Mouse (Mus musculus) heart, embryonic 12.5 days (tissue): ENCODE results near the gene Mpp3. TPM values are rescaled to one million over a fixed set of nuclear protein-coding genes. Genes with fewer than 3 reads are reported as not detected.
A peak's percentile ranks its signal among the peaks of the same experiment; 100 is the strongest.

ENCODE experiments used
- ATAC-seq: fragments of 200-750 bp; cut with Nextera tagmentation; 2 replicates; pipeline ENCODE4 v1.8.0; 2017; ENCODE audit warnings: moderate TSS enrichment, moderate library complexity; ENCODE audit not compliant: insufficient number of reproducible peaks, low FRiP score
- H3K27ac ChIP-seq: fragments of 300-500 bp; sonication (generic); 2 replicates; pipeline ENCODE4 v1.5.1; 2016; ENCODE audit warnings: mild to moderate bottlenecking, moderate library complexity; ENCODE audit not compliant: poor library complexity, severe bottlenecking
- H3K27me3 ChIP-seq: fragments of 300-500 bp; sonication (generic); replicated peaks from 2 replicates; pipeline ENCODE4 v1.6.1; 2016; ENCODE audit warnings: mild to moderate bottlenecking, moderate library complexity
- H3K36me3 ChIP-seq: fragments of 300-500 bp; sonication (generic); 2 replicates; pipeline ENCODE4 v1.6.1; 2016; ENCODE audit warnings: mild to moderate bottlenecking, moderate library complexity
- H3K4me1 ChIP-seq: fragments of 300-500 bp; sonication (generic); replicated peaks from 2 replicates; pipeline ENCODE4 v1.6.1; 2016; ENCODE audit warnings: mild to moderate bottlenecking
- H3K4me2 ChIP-seq: fragments of 300-500 bp; sonication (generic); 2 replicates; pipeline ENCODE4 v1.6.1; 2016; ENCODE audit warnings: mild to moderate bottlenecking, moderate library complexity
- H3K4me3 ChIP-seq: fragments of 300-500 bp; sonication (generic); 2 replicates; pipeline ENCODE4 v1.5.1; 2016; ENCODE audit warnings: mild to moderate bottlenecking
- H3K9ac ChIP-seq: fragments of 300-500 bp; sonication (generic); 2 replicates; pipeline ENCODE4 v1.6.1; 2016; ENCODE audit warnings: mild to moderate bottlenecking, moderate library complexity
- H3K9me3 ChIP-seq: fragments of 300-500 bp; sonication (generic); replicated peaks from 2 replicates; pipeline ENCODE4 v1.6.1; 2016; ENCODE audit warnings: mild to moderate bottlenecking, moderate library complexity
- WGBS: fragments of 180-500 bp; shearing (Covaris S2); methylation state at CpG from one replicate; pipeline ENCODE4 v1.1.7; 2016; 5-methylcytosine and 5-hydroxymethylcytosine counted together
- polyA plus RNA-seq: library from polyadenylated mRNA; unstranded; fragments of >200 nt; fragmentation: Nextera tagmentation; extraction: Ambion mirVana; gene quantifications from 2 replicates; pipeline ENCODE4 v1.2.1, GENCODE M21; 2016

The Mpp3 gene
- polyA plus RNA-seq, 1 experiment from 2014 or later, result 4.1 TPM

DNA sequence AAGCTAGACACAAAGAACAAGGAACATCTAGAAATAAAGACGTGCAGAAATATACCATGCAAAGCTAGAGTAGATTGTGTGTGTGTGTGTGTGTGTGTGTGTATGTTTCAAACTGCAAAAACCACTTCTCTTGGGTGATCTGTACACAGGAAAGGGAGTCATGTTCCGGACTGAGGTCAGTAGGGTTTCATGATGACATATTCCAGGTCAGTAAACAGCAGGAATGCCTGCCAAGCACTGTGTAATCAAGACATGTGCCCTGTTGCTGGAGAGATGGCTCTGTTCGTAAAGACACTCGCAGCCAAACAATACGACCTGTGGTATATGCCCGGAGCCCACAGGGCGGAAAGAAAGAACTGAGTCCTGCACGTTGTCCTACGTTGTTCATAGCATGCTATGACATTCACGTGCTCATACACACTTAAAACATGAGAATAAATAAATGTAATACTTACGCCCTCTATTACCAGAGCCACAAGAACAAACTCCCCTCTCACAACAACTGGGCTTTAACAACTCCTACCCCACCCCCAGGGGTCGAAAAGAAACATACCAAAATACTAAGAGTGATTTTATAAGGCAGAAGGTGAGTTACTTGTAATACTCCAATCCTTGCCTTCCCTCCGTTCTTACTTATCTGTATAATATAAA lies 11.4 kb upstream of the Mpp3 start:
- WGBS, result 71% methylated on average over 13 of the region's 13 CpGs
- Histone ChIP-seq H3K27me3 (no peaks in the 10 kb centered on the region), H3K4me2 (no peak overlapping the region), H3K27ac (no peak overlapping the region), H3K36me3 (no peaks in the 10 kb centered on the region), H3K9me3 (no peaks in the 10 kb centered on the region), H3K9ac (no peak overlapping the region), H3K4me1 (no peaks in the 10 kb centered on the region), H3K4me3 (no peak overlapping the region)
- no peak for ATAC-seq

DNA sequence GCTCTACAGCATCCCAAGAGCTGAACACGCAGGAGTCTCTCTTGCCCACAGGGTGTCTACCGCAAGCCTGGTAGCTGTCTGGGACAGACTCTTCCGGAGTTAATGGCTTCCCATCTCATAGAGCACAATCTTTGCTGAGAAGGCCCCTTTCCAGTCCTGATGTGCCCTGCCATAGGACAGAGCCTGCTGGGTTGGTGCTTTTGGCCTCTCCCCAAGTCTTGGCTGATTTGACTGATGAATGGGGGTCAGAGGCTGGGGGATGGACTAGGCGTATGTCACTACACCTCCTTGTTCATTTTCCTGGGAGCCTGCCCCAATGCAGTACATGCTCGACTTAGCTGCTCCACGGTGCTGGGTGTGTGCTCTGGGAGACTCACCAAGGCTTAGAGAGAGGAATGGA lies 9.5 kb upstream of the Mpp3 start:
- no peaks in the 10 kb centered on the region for H3K4me1 ChIP-seq
- no peak overlapping the region for H3K4me2 ChIP-seq
- no peaks in the 10 kb centered on the region for H3K9me3 ChIP-seq
- no peak overlapping the region for H3K9ac ChIP-seq
- 71% methylated on average over 6 of the region's 6 CpGs for WGBS
- H3K27ac ChIP-seq, result no peak overlapping the region
- 0 out of 2 replicates have a peak, but pooled peaks cover 3% of the 10 kb centered on the region for H3K27me3 ChIP-seq
- ATAC-seq, result no peak
- no peaks in the 10 kb centered on the region for H3K36me3 ChIP-seq
- no peak overlapping the region for H3K4me3 ChIP-seq

DNA sequence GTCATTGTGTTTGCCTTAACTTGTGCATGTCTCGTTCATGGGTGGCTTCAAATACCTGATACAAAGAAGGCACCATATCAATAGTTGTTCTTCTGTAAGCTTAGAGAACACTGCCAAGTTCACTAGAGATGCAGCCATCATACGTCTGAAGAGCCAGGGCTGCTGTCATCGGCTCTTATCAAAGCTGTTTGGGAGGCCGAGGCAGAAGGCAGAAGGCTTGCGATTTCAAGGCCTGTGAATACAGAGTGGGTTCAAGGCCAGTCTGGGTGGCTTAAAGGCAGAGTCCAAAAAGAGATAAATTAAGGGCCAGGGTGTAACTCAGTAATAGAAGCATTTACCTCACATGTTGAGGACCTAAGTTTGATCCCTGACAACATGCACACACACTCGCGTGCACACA lies 8.1 kb upstream of the Mpp3 start:
- no peak overlapping the region for H3K9ac ChIP-seq
- 0 out of 2 replicates have a peak, but pooled peaks cover 3% of the 10 kb centered on the region for H3K27me3 ChIP-seq
- no peaks in the 10 kb centered on the region for H3K4me1 ChIP-seq
- no peaks in the 10 kb centered on the region for H3K36me3 ChIP-seq
- no peak overlapping the region for H3K27ac ChIP-seq
- H3K4me3 ChIP-seq, result no peak overlapping the region
- ATAC-seq, result no peak
- WGBS, result 54% methylated on average over 7 of the region's 7 CpGs
- H3K4me2 ChIP-seq, result no peak overlapping the region
- no peaks in the 10 kb centered on the region for H3K9me3 ChIP-seq

DNA sequence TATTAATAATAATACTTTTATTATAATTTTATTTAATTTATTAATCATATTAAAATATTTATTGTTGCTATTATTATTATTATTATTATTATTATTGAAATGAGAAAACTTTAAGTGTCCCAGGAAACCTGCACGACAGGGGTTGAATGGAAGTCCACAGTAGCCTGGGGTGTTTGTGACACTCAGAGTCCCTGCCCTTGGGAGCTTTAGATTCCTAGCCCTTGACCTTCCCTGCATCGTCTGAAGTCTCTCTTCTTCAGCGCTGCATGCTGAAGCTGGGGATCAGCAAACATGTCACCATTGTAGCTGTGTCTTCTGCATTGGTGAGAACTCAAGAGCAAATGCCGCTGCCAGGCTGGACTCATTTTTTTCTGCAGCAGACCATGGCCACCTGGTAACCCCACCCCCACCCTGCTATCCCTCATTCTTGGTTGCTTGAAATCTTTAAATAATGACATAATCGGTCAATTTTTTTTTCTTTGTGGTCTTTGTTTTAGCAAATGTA lies 7.2 kb upstream of the Mpp3 start:
- Histone ChIP-seq H3K4me3 (no peak overlapping the region), H3K27ac (no peak overlapping the region), H3K4me2 (no peak overlapping the region), H3K9ac (no peak overlapping the region), H3K9me3 (no peaks in the 10 kb centered on the region), H3K27me3 (0 out of 2 replicates have a peak, but pooled peaks cover 3% of the 10 kb centered on the region), H3K36me3 (no peaks in the 10 kb centered on the region), H3K4me1 (no peaks in the 10 kb centered on the region)
- no peak for ATAC-seq
- 67% methylated on average over 5 of the region's 5 CpGs for WGBS

DNA sequence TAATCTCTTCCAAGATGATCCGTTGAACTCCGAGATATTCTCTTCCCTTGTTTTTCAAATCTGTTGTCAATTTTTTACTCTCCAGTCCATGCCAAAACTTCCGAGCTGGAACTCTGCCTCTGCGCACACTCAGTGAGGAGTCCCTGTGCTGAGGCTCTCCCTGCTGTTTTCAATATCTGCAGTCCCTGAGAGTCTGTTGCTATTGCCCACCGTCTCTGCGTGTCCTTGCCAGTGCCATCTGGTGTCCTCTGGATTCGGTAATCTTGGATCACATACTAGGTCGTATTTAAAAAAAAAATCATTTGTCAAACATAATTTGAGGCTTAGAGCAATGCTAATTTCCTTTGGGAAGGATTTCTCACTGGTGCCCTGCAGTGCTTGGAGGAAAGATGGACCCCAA lies 6.6 kb upstream of the Mpp3 start:
- 78% methylated on average over 8 of the region's 8 CpGs for WGBS
- Histone ChIP-seq H3K27ac (no peak overlapping the region), H3K27me3 (peaks cover 9% of the 10 kb centered on the region; the same call in 1 of the 2 replicates), H3K36me3 (no peaks in the 10 kb centered on the region), H3K4me1 (0 out of 2 replicates have a peak, but pooled peaks cover 5% of the 10 kb centered on the region), H3K9me3 (no peaks in the 10 kb centered on the region), H3K4me2 (no peak overlapping the region), H3K4me3 (no peak overlapping the region), H3K9ac (no peak overlapping the region)
- no peak for ATAC-seq

DNA sequence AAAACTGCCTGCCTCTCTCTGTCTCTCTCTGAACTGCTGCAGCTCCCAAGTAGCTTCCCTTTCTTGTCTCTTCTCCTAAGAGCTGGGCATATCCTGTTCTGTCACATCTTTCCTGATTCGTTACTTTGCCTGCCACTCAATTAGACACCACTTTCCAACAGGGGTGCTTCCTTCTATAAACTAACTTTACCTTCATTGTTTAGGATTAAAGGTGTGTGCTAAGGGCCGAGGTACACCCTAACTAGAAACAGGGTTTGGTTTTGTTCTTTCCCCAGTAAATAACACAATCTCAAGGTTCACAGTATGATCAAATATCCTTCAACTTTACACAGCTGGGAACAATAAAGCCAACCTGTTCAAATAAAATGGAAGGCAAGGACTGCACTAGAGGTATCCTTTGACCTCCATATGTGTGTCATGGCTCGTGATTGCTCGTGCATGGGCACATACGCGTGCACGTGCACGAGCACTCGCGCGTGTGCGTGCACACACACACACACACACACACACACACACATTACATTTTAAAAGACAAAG lies 4.9 kb upstream of the Mpp3 start:
- Histone ChIP-seq H3K4me1 (0 out of 2 replicates have a peak, but pooled peaks cover 5% of the 10 kb centered on the region), H3K4me3 (no peak overlapping the region), H3K9ac (no peak overlapping the region), H3K4me2 (no peak overlapping the region), H3K27me3 (peaks cover 12% of the 10 kb centered on the region; the same call in 1 of the 2 replicates), H3K36me3 (no peaks in the 10 kb centered on the region), H3K27ac (no peak overlapping the region), H3K9me3 (no peaks in the 10 kb centered on the region)
- 87% methylated on average over 12 of the region's 12 CpGs for WGBS
- ATAC-seq, result no peak

DNA sequence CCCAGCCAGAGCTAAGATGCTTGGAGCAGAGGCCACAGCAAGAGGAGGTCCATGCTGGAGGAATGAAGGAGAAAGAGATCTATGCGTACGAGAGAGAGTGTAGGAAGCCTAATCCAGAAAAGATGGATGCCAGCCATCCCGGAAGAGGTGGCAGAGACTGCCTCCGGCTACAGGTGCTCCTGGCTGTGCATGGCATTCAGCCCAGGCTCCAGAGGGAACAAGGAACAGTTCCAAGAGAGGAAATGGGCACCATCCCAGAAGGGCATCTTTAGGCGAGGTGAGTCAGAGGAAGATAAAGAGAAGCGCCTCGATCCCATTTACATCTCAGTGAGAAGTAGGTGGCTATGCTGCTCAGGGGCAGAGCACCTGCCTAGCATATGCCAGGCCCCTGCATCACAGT lies 2.9 kb upstream of the Mpp3 start:
- WGBS, result 80% methylated on average over 7 of the region's 7 CpGs
- no peak for ATAC-seq
- Histone ChIP-seq H3K4me2 (no peak overlapping the region), H3K27ac (no peak overlapping the region), H3K4me1 (peaks cover 17% of the 10 kb centered on the region), H3K9ac (no peak overlapping the region), H3K4me3 (no peak overlapping the region), H3K36me3 (no peaks in the 10 kb centered on the region), H3K9me3 (no peaks in the 10 kb centered on the region), H3K27me3 (peaks cover 16% of the 10 kb centered on the region; the same call in 1 of the 2 replicates)

DNA sequence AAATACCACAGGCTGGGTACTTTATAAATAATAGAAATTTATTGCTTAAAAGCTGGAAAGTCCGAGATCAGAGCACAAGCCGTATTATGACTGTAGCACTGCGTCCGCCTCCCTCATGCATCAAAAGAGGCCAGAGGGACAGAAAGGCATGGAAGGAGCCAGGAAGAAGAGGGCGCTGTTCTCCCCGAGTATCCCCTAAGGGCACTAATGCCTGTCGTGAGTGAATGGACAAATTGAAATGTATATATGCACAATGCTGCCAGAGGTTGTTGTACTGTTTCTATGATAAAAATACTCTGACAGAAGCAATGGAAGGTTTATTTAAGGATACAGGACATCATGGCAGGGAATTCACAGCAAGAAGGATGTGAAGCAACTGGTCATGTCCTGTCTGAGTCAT lies 1.7 kb upstream of the Mpp3 start:
- peaks cover 24% of the 10 kb centered on the region for H3K27me3 ChIP-seq
- no peak overlapping the region for H3K27ac ChIP-seq
- H3K9ac ChIP-seq, result no peak overlapping the region
- no peak overlapping the region for H3K4me2 ChIP-seq
- 44% methylated on average over 7 of the region's 7 CpGs for whole genome bisulfite sequencing
- no peaks in the 10 kb centered on the region for H3K9me3 ChIP-seq
- H3K4me3 ChIP-seq, result no peak overlapping the region
- peaks cover 24% of the 10 kb centered on the region for H3K4me1 ChIP-seq
- no peaks in the 10 kb centered on the region for H3K36me3 ChIP-seq
- ATAC-seq, result no peak

DNA sequence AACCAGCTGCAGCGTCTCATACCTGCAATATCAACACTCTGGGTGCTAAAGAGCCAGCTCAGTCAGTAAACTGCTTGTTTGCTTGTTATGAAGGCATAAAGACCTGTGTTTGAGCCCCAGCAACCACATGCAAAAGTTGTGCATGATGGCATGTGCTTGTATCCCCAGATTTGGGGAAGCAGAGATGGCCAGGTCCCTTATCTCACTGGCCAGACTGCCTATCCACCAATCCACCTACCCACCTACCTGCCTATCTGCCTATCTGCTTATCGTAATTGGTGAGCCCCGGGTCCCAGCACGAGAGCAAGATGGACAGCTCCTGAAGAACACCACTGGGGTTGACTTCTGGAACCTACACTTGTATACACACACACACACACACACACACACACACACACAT lies 1.0 kb upstream of the Mpp3 start:
- Histone ChIP-seq H3K27me3 (peaks cover 29% of the 10 kb centered on the region), H3K4me3 (no peak overlapping the region), H3K4me2 (no peak overlapping the region), H3K36me3 (no peaks in the 10 kb centered on the region), H3K9ac (no peak overlapping the region), H3K9me3 (no peaks in the 10 kb centered on the region), H3K27ac (no peak overlapping the region), H3K4me1 (peaks cover 24% of the 10 kb centered on the region)
- WGBS, result 67% methylated on average over 4 of the region's 4 CpGs
- no peak for ATAC-seq

DNA sequence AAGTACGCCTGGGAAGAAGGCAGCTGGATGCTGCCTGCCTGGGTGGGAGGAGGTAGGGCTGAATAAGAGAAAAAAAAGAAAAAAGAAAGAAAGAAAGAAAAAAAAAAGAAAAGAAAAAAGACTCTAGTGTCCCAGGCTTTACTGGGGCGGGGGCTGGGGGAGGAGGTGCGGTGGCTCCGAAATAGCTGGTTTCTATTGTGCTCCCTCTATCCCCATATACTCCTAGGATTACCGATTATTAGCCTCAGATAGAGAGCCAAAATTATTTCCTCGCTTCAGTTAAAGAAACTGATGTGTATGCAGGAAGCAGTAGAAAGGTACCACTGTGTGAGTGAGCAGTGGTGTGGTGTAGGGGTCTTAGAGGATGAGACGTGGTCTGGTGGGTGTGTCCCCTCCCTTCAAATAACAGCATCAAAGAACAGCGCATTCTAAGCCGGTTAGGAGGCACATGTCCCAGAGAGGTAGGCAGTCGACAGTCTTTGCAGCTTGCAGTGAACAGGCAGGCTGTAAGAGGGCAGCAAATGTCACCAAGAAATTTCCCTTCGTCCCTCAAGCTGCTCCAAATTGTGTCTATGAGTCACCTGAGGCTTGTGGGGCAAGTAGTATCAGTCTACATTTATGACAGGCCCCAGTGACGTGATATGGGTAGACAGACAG lies 772 bp downstream of the Mpp3 start:
- H3K36me3 ChIP-seq, result no peaks in the 10 kb centered on the region
- peaks cover 36% of the 10 kb centered on the region for H3K27me3 ChIP-seq
- peak overlapping the region; percentile 81 for H3K9ac ChIP-seq
- no peaks in the 10 kb centered on the region for H3K9me3 ChIP-seq
- peaks cover 24% of the 10 kb centered on the region for H3K4me1 ChIP-seq
- peak overlapping the region; percentile 79 for H3K4me3 ChIP-seq
- H3K27ac ChIP-seq, result no peak overlapping the region
- WGBS, result 7% methylated on average over 12 of the region's 12 CpGs
- H3K4me2 ChIP-seq, result peak overlapping the region; percentile 99
- ATAC-seq, result no peak

DNA sequence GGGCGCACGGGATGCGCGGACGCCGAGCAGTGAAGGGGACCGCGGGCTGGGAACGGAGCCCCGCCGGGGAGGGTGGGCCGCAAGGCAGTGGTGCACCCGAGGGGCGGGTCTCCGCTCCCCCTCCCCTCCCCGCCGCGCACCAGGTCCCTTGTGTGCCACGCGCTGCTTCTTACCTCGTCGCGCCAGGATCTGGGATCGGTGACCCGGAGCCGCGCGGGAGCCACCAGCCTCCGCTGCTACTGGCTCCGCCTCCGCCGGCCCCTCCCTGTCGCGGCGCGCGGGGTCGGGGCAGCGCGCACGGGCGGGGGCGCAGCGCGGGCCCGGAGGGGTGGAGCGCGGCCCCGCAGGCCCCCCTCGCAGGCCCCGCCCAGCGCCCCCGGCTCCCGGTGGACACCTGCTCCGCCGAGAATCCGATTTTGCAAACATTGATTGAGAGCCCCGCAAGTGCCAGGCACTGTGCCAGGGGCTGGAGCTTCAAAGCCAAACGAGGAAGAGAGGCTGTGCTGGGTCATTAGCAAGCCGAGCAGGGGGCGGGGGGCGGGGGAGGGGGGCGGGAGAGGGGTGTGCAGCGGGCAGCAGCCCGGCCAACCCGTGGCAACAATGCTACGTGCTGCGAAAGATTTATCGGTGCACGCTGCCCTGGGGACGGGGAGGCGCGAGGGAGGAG lies 1.4 kb downstream of the Mpp3 start:
- Histone ChIP-seq H3K4me1 (peaks cover 24% of the 10 kb centered on the region), H3K9ac (peak overlapping the region; percentile 81), H3K4me2 (peak overlapping the region; percentile 99), H3K9me3 (no peaks in the 10 kb centered on the region), H3K4me3 (peak overlapping the region; percentile 79), H3K36me3 (0 out of 2 replicates have a peak, but pooled peaks cover under 1% of the 10 kb centered on the region), H3K27me3 (peaks cover 36% of the 10 kb centered on the region), H3K27ac (no peak overlapping the region)
- WGBS, result under 1% methylated on average over 53 of the region's 73 CpGs
- peak; percentile 81 for ATAC-seq
